Mouse (Mus musculus) bone marrow, adult 2 months (tissue): ENCODE data around the gene Rpl13a.
A peak's percentile ranks its signal among the peaks of the same experiment; 100 is the strongest.

ENCODE experiments used
- CTCF ChIP-seq: fragments of 200-500 bp; IDR thresholded peaks from 2 replicates; pipeline ENCODE4 v1.5.1; 2011; ENCODE audit warnings: low read length, control low read depth; ENCODE audit not compliant: control insufficient read depth, insufficient read depth
- POLR2A ChIP-seq: fragments of 200-500 bp; IDR thresholded peaks from 2 replicates; pipeline ENCODE4 v1.6.1; 2011; ENCODE audit warnings: low read depth, mild to moderate bottlenecking, control low read depth, low read length, borderline replicate concordance; ENCODE audit not compliant: control insufficient read depth

DNA sequence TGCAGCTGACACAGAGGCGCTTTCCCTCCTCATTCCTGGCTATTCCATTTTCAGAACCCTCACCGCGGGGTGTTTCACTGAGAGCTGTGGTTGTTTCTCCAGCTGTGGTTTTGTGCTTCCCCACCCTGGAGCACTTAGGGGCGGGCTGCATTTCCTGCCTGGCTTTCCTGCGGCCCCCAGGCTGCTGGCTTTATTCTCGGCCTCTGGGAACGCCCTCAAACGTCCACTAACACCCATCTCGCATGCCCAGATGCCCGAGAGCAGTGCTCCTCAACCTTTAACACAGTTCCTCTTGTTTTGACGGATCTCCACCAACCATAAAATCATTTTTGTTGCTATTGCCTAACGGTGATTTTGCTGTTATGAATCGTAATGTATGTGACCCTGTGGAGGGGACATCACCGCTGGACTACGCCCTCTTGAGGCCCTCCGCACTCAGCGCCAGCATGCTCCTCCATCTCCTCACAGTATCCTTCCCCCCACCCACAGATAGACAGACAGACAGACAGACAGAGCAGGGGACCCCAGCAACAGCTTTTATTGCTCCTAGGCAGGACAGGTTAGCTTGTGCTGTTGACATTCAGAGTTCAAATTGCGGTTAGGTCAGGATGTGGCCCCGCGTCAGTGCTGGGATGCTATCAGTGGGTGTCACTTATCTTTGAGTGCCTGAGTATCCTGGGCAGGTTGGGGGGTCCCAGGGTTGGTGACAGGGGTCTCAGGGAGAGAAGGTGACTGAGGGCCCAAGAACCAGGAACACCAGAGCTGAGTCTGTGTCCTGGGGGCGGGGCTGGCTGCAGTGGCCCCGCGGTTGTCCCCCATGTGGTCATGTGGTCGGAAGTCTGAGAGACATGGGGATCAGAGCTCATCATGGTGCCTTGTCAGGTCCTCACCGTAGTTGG is 45.9 kb downstream of the Rpl13a start:
- TF ChIP-seq CTCF (peak; percentile 36; the same call in 1 of the 2 replicates), POLR2A (peak; percentile 66; the same call in 1 of the 2 replicates)
